Mouse (Mus musculus) large intestine, adult 2 months (tissue): ENCODE measurements around the gene Grid1. TPM values are rescaled to one million over a fixed set of nuclear protein-coding genes. Genes with fewer than 3 reads are reported as not detected.

Source experiments
- DNase-seq: peaks from one replicate; pipeline ENCODE4 v3.0.0-alpha.2; 2012; ENCODE audit warnings: low read depth, low spot score
- WGBS: fragments of 180-500 bp; shearing (Covaris S2); methylation state at CpG from one replicate; pipeline ENCODE4 v1.1.7; 2018; 5-methylcytosine and 5-hydroxymethylcytosine counted together
- polyA plus RNA-seq: library from polyadenylated mRNA; depleted of rRNA; stranded (reverse); fragments of >200 nt; gene quantifications from 2 replicates; pipeline ENCODE4 v1.2.3, GENCODE M21; 2012

The Grid1 gene
- polyA plus RNA-seq, 1 experiment = 0.01 TPM

DNA sequence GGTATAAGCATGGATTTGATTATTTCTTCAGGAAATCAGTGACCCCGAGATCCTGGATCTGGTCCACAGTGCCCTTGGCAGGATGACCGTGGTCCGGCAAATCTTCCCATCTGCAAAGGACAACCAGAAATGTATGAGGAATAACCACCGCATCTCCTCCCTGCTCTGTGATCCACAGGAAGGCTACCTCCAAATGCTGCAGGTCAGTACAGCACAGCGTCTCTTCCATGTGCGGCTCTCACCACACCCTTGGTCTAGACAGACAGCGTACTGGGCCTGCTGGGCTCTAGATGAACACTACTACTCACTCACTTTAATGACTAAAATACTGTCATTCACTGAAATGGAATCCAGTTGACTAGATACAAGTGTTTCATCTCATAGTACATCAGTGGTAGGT, 489.3 kb downstream of the Grid1 start:
- DNase-seq = no peak
- WGBS = 93% methylated on average over 7 of the region's 7 CpGs

DNA sequence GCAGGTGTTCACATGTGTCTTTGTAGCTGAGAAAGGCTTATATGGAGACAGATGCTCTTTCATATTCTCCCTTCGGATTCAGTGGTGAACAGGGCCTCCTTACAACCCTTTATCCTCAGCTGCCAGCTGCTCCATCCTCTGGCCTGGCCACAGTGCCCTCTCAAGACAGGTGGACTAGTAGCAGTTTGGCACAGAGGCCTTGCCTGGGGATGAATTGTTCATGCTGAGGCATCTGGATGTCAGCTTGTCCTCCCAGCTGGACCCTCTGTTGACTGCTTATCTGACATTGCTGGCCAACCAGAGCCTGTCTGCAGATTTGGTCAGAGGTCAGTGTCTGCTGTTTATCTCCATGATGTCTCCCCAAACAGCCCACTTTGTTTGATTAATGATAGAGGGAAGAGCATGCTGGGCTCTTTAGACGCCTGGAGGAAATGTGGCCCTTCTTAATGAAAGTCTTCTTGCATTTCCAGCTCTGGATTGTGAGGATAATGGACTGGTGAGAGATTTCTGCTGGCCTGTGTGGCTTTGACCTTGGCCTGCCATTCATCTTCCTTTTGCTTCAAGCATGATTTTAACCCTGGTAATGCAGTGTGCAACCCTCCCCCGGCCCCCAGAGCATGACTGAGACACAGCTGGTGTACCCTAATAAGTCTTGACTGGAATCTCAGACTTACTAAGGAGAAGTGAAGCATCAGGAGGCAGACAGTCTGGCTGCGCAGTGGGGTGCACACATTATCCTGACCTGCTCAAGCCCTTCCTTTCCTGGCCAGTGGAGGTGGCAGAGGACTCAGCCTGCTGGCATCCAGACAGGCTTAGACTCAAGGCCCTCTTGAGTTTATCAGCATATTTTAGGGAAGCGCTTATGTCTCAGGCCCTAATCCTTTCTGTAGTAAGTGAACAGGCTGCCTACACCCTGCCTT, 493.7 kb downstream of the Grid1 start:
- 42% methylated on average over 5 of the region's 5 CpGs for WGBS
- no peak for DNase-seq

DNA sequence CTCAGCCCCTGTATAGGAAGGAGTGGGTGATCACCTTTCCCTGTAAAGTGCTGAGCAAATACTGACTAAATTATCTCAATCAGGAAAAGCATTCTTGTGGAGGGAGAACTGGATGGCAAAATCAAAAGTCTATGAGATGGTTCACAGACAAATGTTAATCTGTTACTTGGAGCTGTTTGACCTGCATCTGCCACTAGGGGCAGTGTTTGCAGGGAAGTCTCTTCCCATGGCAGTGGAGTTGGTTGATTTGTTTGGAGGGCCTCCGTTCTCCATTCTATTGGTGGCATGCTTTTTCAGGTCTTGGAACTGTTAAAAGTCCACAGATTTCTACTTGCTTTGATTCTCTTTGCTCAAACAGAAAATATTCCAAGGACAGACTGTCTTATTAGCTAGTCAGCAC, 506.4 kb downstream of the Grid1 start:
- no peak for DNase-seq
- 82% methylated on average over 1 of the region's 1 CpGs for WGBS

DNA sequence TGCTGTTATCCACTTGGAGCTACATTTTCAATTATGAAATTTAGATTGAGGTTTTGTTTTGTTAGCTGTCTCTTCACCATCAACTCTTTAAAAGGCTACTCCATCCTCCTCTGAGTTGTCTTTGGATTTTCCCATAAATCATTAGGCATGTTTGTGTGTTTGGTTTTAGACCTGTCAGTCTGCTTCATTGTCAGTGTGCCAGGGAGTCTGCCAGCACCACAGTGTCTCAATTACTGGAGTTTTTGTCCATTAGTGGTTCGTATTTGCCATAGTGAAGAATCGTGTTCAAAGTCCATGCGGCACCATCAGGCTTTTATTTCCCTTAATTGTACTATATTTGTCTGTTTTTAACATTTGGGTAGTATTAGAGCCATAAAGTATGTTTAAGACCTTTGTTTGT, 516.7 kb downstream of the Grid1 start:
- 65% methylated on average over 3 of the region's 3 CpGs for WGBS
- no peak for DNase-seq

DNA sequence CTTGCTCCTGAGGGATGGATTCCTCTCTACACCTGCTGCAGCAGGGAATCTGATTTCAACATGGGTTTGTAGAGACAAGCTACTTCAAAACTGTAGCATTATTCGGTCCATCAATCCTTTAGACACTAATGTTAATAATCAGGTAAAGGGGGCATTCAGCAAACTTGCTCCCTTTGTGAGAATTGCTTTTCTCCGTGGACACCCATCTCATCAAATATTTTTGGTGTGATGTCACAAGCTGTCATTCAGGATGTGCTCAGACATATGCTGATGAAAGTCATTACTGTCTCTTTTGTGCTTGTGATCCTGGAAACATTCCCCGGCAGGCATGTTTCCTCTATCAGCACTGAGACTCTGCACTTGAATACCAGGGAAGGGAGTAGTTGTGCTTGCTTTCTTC, 536.1 kb downstream of the Grid1 start:
- no peak for DNase-seq

DNA sequence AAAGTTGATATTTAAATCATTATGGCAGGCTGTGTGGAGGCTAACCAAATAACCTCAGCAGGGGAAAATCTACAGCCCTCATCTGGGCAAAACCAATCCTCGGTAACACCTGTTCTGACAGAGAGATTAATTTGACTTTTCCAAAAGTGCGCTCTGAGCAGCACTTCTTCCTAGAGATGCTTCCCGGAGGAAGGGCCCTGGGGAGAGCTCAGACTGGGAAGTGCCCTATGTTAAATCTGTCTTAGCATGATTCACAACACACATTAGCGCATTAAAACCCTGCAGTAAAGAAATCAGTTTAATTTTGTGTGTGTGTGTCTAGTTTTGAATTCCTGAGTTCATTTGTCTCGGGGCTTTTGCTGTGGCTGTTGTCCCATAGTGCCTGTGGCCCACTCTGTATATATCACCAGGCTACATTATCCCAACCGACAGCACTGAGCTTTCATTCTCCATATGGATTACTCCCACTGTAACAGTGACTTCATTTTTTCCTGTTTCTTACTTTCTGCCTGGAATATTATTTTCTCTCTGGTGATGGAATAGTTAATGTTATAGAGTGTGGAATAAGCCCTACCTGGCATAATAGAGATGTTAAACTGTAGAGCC, 536.7 kb downstream of the Grid1 start:
- 75% methylated on average over 6 of the region's 6 CpGs for WGBS

More for the DNA sequence above, 536.1 kb downstream of the Grid1 start:
- WGBS = 74% methylated on average over 3 of the region's 3 CpGs

DNA sequence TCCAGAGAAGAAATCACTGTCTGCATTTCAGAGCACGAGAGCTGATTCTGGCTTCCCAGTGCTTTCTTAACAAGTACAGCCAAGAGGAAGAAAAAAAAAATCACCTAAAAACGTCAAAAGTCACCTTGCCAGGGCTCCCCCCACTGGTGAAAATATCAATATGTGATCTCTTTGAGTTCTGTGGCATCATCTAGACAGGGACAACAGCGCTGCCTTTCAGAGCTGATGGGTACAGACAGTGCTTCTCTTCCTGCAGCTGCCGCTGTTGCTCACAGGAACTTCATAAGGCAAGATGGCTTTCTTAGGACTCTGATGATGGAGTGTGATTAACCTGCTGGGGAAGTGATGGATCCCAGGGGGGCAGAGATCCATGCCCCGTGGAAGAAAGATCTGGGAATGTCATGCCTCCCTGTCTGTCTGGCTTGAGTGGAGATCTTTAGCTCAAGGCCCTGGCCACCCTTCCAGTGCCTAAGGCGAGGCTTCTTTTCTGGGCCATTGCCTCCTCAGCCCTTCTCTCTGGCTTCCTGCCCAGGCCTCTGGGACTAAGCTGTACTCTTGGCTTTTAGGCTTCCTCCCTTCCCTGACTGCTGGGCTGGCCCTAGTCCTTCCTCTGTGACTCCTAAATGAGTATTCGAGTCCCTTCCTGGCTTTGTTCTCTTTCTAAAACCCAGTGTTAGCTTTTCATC, 538.4 kb downstream of the Grid1 start:
- WGBS = 35% methylated on average over 7 of the region's 7 CpGs
- no peak for DNase-seq

More for the DNA sequence above, 536.7 kb downstream of the Grid1 start:
- DNase-seq = no peak

DNA sequence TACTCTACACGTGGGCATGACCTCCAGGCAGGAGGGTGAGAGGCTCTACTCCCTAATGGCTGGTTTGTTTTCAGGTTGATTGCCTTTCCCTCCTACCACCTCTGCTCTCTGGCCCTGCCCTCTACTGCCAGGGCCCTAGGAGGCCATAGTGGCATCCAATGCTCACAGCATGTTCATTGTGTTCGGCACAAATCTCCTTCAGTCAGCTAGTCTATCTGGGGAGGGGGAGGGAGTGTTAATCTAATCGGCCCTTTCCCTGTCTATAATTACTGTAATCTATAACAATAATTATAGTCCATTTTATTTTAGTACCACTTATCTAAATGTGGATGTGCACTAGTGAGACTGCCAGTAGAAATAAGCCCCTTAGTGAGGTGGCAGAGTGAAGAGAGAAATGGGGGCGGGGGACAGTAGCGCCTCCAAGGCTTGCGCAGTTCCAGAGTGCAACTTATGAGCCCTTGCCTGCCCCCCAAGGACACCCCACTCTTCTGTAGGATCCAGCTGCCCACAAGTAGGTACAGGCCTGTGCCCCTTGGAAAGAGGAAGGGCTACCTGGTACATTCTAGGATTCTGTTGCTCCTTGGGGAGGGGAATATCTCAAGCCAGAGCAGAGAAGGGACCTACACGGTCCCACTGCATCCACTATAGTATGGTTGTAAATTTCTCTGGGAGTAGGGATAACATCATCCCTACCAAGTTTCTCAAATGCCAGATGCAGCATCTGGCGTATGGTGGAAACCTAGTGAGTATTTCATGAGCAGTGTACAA, 545.5 kb downstream of the Grid1 start:
- no peak for DNase-seq
- 76% methylated on average over 8 of the region's 8 CpGs for WGBS

DNA sequence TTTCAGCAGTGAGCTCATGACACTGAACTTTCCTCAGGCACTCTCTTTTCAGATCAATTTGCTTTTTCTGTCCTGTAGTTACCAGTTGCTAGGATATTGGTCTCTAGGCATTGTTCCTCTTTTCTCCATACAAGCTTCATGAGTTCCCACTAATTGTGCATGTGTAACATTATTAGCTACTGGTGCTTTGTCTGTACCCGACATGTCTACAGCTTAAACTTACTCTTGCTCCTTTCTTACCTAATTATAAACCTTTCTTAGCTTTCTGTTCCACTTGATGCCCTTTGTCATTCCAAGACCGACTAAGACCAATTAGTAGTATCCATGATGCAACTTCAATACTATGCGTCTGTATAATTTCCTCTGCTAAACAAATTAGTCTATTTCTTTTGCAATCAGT, 554.5 kb downstream of the Grid1 start:
- 83% methylated on average over 3 of the region's 3 CpGs for WGBS
- DNase-seq = no peak

DNA sequence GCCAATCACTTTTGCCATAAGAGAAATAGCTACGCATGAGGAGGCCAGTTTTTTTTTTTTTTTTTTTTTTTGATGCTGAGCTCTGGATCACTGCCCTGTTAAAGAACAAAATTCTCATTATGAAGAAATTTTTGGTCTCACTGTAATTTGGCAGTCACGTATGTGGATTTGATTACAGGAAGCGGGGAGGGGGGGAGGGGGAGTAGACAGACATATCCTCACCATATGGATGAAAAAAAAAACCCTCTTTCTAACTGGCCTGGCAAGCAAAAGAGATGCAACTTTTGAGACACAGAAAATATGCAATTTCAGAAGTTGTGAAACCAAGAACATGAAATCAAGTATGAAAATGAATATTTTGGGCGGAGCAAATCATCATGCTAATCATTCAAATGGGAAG, 573.7 kb downstream of the Grid1 start:
- no peak for DNase-seq
- WGBS = 84% methylated on average over 4 of the region's 4 CpGs

DNA sequence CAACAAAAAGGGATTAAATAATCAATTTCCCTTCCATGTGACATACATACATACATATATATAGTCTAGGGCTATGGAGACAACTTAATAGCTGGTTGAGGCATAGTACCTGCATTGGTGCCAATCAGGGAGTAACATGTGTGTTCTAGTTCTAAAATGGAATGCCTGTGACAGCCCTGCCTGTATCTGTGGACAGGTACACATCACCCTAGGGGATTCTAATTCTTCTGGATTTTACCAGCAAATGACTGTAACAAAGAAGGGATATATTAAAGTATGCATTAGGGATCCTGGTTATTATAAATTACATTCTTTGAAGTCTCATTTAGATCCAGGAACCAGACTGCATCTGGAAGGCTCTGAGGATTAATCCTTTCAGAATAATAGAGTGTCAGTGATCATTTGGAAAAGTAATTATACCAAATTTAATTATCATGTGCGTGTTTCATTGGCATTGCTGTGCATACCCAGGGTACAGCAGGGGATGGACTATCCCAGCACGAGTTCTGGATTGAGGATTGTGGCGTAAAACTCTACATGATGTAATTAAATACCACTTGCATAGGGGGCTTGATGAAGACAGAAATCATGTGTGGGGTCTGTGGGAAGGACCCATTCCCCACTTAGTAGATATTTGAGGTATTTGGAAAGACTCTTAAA, 584.5 kb downstream of the Grid1 start:
- WGBS = 74% methylated on average over 3 of the region's 3 CpGs

DNA sequence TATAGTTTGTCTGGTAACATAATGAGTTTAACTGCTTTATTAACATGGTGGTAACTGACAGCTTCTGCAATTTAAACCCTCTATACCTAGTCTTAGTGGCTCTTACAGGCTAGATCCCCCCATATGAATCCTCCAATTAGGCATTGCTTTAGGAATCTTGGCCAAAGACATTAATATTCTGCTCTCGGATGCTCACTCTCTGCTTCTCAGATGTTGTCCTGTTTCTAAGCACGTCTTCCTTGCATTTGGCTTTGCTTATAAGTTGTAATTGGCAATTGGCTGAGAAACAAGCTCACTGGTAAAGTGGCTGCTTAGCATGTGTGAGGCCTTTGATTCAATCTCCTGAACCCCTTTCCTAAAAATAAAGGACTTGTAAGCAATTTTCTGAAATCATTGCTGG, 610.4 kb downstream of the Grid1 start:
- DNase-seq = no peak
- 69% methylated on average over 2 of the region's 2 CpGs for WGBS

More for the DNA sequence above, 584.5 kb downstream of the Grid1 start:
- no peak for DNase-seq

DNA sequence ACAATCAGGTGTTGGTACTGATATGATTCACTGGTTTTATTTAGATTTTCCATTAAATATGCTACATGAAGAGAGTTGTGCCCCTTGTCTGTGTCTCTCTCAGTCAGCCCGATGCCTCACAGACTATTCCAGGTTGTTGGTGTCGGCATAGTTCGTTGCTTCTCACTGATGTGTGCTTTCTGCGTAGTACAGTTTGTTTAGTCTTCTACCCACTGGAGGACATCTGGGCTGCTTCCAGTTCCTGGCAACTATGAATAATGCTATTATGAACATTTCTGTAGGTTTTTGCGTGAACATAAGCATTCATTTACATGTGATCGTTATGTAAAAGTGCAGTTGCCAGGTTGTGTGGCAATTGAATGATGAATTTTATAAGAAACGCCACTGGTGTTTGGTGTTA, 633.8 kb downstream of the Grid1 start:
- no peak for DNase-seq
- 79% methylated on average over 7 of the region's 7 CpGs for WGBS

DNA sequence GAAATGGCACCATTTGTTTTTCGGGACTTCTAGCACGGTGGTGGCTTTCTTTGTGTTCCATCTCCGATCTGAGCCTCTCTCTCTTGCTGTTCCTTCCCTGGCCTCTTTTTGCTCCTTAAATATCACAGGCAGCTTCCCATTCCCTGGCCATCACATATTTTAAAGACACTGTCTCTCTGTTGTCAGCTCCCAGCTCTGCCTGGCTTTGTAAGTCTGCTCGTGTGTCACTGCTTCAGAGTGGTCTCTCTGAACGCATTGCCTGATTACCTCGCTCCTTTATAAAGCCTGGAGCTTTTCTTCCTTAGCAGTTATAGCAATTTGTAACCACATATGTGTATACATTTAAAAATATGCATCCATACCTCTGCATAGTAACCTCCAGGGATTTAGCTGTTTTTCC, 648.3 kb downstream of the Grid1 start:
- no peak for DNase-seq
- WGBS = 72% methylated on average over 6 of the region's 6 CpGs

DNA sequence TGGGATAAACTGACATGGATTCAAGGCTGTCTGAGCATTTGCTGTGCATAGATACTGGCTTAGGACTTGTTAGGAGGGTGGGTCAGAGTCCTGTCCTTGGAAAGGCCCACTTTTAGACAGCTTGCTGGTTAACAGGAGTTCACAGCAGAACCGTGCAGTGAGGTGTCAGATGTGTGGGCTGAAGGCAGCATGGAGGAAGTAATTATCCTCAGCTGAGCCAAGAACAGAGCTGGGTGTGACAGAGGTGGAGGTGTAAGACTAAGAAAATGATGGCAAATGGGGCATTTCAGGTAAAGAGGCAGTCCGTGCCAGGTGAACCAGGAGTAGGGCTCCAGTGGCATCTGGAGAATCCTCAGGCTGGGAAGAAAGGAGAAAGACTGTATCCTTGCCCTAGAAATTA, 666.1 kb downstream of the Grid1 start:
- DNase-seq = no peak
- 58% methylated on average over 2 of the region's 2 CpGs for WGBS

DNA sequence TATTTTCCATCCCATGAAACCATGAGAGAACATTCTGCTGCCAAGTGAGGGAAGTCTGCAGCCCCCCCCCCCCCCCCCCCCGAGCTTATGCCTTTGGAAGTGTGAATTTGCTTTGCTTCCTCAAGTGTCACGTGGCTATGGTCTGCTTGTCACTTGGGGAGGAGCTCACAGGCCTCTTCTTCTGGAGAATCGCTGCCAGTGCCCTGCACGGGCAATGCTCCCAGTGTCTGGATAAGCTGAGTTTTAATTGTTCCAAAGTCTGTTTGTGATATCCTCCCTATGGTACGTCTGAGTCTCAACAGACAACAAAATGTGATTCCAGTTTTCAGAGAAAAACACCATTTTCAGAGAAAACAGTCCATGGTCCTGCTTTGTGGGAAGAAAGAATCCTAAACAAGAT, 682.4 kb downstream of the Grid1 start:
- no peak for DNase-seq
- WGBS = 44% methylated on average over 5 of the region's 5 CpGs

DNA sequence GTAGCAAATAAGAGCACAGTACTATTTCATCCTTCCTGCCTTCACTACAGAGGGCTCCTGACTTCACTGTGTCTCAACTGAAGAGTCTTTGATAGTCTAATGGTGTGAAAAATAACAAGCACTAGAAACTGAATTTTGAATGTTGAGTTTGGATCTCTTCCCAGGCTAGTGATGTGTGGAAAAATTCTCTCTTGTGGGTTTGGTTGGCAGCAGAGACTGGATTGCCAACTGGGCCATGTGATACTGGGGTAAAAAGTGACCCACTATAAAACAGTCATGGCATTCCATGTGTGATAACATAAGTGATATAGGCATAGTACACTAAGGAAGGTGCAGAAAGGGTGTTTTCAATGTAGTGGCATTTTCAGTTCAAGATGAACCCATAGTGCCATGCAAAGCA, 699.5 kb downstream of the Grid1 start:
- DNase-seq = no peak

DNA sequence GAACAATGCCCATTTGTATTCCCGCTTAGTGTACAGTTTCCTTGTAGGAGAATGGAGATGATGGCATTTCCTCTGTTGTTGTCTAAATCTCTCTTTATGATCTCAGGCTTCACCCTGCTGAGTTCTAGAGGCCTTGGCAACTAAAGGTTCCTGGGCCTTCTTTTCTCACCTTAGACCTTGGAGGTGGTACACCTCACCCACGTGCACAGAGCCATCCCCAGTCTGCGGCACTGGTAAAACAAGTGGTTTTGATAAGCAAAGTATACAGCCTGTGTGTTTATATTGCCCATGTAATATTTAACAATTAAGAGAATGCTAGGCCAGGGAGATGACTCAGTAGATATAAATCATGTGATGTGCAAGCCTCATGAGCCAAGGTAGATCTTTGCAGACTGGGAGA, 718.9 kb downstream of the Grid1 start:
- 45% methylated on average over 3 of the region's 3 CpGs for WGBS
- no peak for DNase-seq

DNA sequence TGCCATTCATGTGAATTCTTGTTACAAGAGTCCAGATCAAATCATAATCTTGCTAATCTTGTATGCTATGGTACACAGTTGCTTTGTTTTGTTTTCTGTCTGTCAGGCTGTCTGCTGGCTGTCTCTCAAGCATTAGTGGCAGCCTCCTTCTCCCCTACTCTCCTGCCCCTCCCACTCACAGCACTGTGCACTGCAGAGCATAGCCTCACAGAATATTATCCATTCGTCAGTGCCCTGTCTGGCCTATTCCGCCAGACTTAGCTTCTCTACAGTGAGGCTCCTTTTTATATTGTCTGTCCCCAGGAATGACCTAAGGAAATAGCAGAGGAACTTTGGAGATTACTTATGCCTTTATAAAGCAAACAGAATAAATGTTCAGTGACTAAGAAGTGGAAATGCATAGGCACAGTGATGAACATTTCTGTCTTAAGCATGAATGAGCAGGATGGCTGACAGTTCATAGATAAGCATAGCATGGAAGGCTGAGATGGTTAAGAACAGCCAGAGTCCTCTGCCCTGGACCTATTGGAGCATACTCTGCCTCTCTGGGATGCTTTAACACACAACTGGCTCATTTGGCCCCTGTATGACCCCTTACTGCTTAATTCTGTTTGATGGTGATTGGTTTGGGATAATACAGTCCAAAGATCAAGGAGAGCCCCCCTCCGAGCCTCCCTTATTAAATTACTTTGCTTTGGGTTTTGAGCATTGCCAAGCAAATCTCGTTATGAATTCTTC, 721.5 kb downstream of the Grid1 start:
- no peak for DNase-seq
- WGBS = 51% methylated on average over 4 of the region's 4 CpGs
